Mouse (Mus musculus): ENCODE results near the gene Pank4. TPM values are rescaled to one million over a fixed set of nuclear protein-coding genes. Genes with fewer than 3 reads are reported as not detected.
A peak's percentile ranks its signal among the peaks of the same experiment; 100 is the strongest.

Pank4 gene
- polyA plus RNA-seq, 1 experiment: 21.0 TPM

DNA sequence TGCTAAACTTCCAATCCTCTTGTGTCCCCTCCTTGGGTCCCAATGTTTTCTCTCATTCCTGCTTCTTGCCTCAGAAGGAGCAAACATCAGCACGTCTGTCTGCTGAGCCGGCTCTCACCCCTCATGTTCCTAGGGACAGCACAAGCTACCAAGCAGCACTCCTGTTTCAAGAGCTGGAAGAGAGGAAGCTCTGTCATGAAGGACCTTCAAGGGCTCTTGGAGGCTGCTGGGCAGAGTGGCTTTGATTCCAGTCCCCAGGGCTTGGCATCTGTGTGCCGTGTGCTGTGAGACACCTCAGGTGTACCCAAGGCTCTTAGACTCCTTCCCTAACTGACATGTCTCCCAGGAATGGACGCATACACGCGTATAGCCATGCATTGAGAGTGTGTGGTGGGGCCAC, 17.2 kb downstream of the Pank4 start:
- peaks cover 4% of the 10 kb centered on the region for H3K27me3 ChIP-seq (ENCODE audit: control insufficient read depth, insufficient read depth, insufficient read length)
- no peak overlapping the region for H3K4me2 ChIP-seq (ENCODE audit: low read depth)
- H3K36me3 ChIP-seq (ENCODE audit: control insufficient read depth, insufficient read depth): no peaks in the 10 kb centered on the region
- no peak overlapping the region for H3ac ChIP-seq (ENCODE audit: control insufficient read depth, insufficient read length)
- no peaks in the 10 kb centered on the region for H3K79me2 ChIP-seq (ENCODE audit: control insufficient read depth, insufficient read depth)
- no peak for TF ChIP-seq REST (IDR thresholded peaks at IDR 0.05; ENCODE audit: insufficient read depth, insufficient read length)
- TF ChIP-seq MYOG (IDR thresholded peaks at IDR 0.05; ENCODE audit: control insufficient read depth in 1 of 3, insufficient read depth in 1 of 3, insufficient read length in 2 of 3, low read depth in 2 of 3): no peak
- no peak for TF ChIP-seq CEBPB (IDR thresholded peaks at IDR 0.05; ENCODE audit: insufficient read depth, poor library complexity, severe bottlenecking)
- TF ChIP-seq TCF3 (IDR thresholded peaks at IDR 0.05; ENCODE audit: insufficient read length, low read depth): no peak
- no peak for TF ChIP-seq MAX (IDR thresholded peaks at IDR 0.05; ENCODE audit: low read depth)
- no peak for TF ChIP-seq POLR2AphosphoS2 (IDR thresholded peaks at IDR 0.05; ENCODE audit: insufficient read length, low read depth)
- TF ChIP-seq E2F4 (IDR thresholded peaks at IDR 0.05; ENCODE audit: insufficient read depth): no peak
- no peak for TF ChIP-seq MYOD1 (IDR thresholded peaks at IDR 0.05; ENCODE audit: control insufficient read depth in 1 of 3, insufficient read length in 2 of 3, low read depth in 2 of 3)
- no peak for TF ChIP-seq POLR2A (IDR thresholded peaks at IDR 0.05; ENCODE audit: insufficient read length, low read depth)
- H3K4me3 ChIP-seq: no peak overlapping the region

DNA sequence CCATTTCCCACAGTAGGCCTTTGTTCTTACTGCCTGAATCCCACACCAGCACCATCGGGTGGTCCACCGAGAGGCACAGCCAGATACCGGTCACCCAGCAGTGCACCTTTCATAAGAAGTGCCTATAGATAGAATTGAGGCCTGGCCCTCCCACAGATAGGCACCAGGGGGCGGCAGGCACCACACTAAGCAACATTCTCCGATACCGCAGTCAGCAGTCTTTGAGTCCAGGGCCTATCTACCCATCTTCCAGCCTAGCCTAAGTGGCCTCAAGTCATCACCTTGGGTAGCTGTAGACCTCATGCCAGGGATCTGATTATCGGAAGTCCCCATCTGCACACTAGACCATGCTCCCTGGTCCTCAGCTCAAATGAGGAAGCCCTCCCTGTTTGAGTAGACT, 17.6 kb downstream of the Pank4 start:
- TF ChIP-seq TCF3 (IDR thresholded peaks at IDR 0.05; ENCODE audit: insufficient read length, low read depth): no peak
- no peak for TF ChIP-seq SRF (IDR thresholded peaks at IDR 0.05; ENCODE audit: control insufficient read depth, insufficient read length, low read depth)
- no peak for TF ChIP-seq MYOD1 (IDR thresholded peaks at IDR 0.05; ENCODE audit: control insufficient read depth in 1 of 3, insufficient read length in 2 of 3, low read depth in 2 of 3)
- no peak for TF ChIP-seq MYOG (IDR thresholded peaks at IDR 0.05; ENCODE audit: control insufficient read depth in 1 of 3, insufficient read depth in 1 of 3, insufficient read length in 2 of 3, low read depth in 2 of 3)
- no peak for TF ChIP-seq E2F4 (IDR thresholded peaks at IDR 0.05; ENCODE audit: insufficient read depth)
- no peak for TF ChIP-seq MAX (IDR thresholded peaks at IDR 0.05; ENCODE audit: low read depth)
- no peak for TF ChIP-seq CEBPB (IDR thresholded peaks at IDR 0.05; ENCODE audit: insufficient read depth, poor library complexity, severe bottlenecking)
- no peak for TF ChIP-seq TCF12 (IDR thresholded peaks at IDR 0.05; ENCODE audit: insufficient read depth, poor library complexity, severe bottlenecking)
- TF ChIP-seq USF1 (IDR thresholded peaks at IDR 0.05; ENCODE audit: low read depth): no peak
- TF ChIP-seq POLR2A (IDR thresholded peaks at IDR 0.05; ENCODE audit: insufficient read length, low read depth): no peak
- TF ChIP-seq REST (IDR thresholded peaks at IDR 0.05; ENCODE audit: insufficient read depth, insufficient read length): no peak
- TF ChIP-seq POLR2AphosphoS2 (IDR thresholded peaks at IDR 0.05; ENCODE audit: insufficient read length, low read depth): no peak
- Histone ChIP-seq H3ac (ENCODE audit: control insufficient read depth, insufficient read length) (no peak overlapping the region), H3K27me3 (ENCODE audit: control insufficient read depth, insufficient read depth, insufficient read length) (peaks cover 9% of the 10 kb centered on the region), H3K36me3 (ENCODE audit: control insufficient read depth, insufficient read depth) (no peaks in the 10 kb centered on the region), H3K4me2 (ENCODE audit: low read depth) (no peak overlapping the region), H3K79me2 (ENCODE audit: control insufficient read depth, insufficient read depth) (no peaks in the 10 kb centered on the region), H3K4me3 (no peak overlapping the region)

DNA sequence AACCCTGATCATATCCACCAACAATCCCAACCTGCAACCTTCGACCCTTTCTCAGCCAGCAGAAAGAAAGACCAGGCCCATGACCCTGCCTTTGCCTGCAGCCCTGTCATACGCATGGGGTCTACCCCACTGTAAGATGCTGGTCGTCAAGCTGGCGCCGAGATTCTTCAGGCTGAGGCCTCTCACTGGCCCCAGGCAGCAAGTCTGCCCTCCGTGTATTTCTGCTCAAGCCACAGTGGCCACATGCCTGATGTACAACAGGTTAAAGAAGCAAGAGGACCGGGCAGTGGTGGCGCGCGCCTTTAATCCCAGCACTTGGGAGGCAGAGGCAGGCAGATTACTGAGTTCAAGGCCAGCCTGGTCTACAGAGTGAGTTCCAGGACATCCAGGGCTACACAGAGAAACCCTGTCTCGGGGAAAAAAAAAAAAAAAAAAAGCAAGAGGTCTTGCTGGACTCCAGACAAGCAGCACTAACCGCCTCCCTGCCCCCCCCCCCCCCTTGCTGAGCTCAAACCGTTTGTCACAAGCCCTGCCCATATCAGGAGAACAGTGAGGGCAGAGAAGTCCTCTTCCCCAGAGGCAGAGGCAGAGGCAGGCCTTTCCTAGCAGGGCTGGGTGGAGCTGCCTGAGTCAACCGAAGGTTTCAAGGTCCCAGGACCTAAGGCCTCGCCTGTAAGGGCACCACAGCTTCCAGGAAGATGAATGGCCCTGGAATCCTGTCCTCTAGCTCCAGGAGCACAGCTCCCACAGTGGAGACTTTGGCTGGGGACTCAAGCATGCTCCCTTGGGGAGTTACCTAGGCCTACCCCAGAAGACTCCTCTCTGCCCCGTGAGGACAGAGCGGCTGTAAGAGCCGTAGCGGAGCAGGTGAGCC, 18.6 kb downstream of the Pank4 start:
- Histone ChIP-seq H3K27me3 (ENCODE audit: control insufficient read depth, insufficient read depth, insufficient read length) (peaks cover 18% of the 10 kb centered on the region), H3K4me3 (no peak overlapping the region), H3ac (ENCODE audit: control insufficient read depth, insufficient read length) (no peak overlapping the region), H3K79me2 (ENCODE audit: control insufficient read depth, insufficient read depth) (no peaks in the 10 kb centered on the region), H3K4me2 (ENCODE audit: low read depth) (no peak overlapping the region), H3K36me3 (ENCODE audit: control insufficient read depth, insufficient read depth) (no peaks in the 10 kb centered on the region)
- TF ChIP-seq CEBPB (IDR thresholded peaks at IDR 0.05; ENCODE audit: insufficient read depth, poor library complexity, severe bottlenecking) (no peak), E2F4 (IDR thresholded peaks at IDR 0.05; ENCODE audit: insufficient read depth) (no peak), TCF12 (IDR thresholded peaks at IDR 0.05; ENCODE audit: insufficient read depth, poor library complexity, severe bottlenecking) (no peak), POLR2AphosphoS2 (IDR thresholded peaks at IDR 0.05; ENCODE audit: insufficient read length, low read depth) (peak; percentile 69), SRF (IDR thresholded peaks at IDR 0.05; ENCODE audit: control insufficient read depth, insufficient read length, low read depth) (no peak), MYOG (IDR thresholded peaks at IDR 0.05; ENCODE audit: control insufficient read depth in 1 of 3, insufficient read depth in 1 of 3, insufficient read length in 2 of 3, low read depth in 2 of 3) (no peak), USF1 (IDR thresholded peaks at IDR 0.05; ENCODE audit: low read depth) (no peak)

DNA sequence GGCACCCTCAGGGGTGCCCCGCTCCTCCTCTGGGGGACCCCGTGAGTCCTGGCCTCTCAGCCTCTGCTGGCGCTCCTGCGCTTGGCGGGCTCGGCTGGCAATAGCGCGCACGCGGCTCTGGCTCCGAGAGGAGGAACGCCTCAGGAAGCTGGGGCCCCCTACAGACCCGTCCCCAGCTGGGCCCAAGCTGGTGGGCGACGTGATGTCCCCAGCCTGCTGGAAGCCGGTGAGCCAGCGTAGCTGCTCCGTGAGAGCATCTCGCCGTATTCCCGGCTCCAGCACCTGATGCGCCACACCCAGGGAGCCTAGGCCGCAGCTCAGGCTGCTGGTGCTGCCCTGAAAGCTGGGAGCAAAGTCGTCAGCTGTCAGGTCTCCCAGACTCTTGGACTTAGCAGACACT, 19.8 kb downstream of the Pank4 start:
- no peak overlapping the region for H3K4me2 ChIP-seq (ENCODE audit: low read depth)
- no peaks in the 10 kb centered on the region for H3K79me2 ChIP-seq (ENCODE audit: control insufficient read depth, insufficient read depth)
- H3ac ChIP-seq (ENCODE audit: control insufficient read depth, insufficient read length): no peak overlapping the region
- TF ChIP-seq TCF3 (IDR thresholded peaks at IDR 0.05; ENCODE audit: insufficient read length, low read depth): no peak
- TF ChIP-seq SRF (IDR thresholded peaks at IDR 0.05; ENCODE audit: control insufficient read depth, insufficient read length, low read depth): no peak
- no peak for TF ChIP-seq MYOG (IDR thresholded peaks at IDR 0.05; ENCODE audit: control insufficient read depth in 1 of 3, insufficient read depth in 1 of 3, insufficient read length in 2 of 3, low read depth in 2 of 3)
- no peak for TF ChIP-seq CEBPB (IDR thresholded peaks at IDR 0.05; ENCODE audit: insufficient read depth, poor library complexity, severe bottlenecking)
- TF ChIP-seq REST (IDR thresholded peaks at IDR 0.05; ENCODE audit: insufficient read depth, insufficient read length): no peak
- no peak for TF ChIP-seq MYOD1 (IDR thresholded peaks at IDR 0.05; ENCODE audit: control insufficient read depth in 1 of 3, insufficient read length in 2 of 3, low read depth in 2 of 3)
- no peak for TF ChIP-seq POLR2AphosphoS2 (IDR thresholded peaks at IDR 0.05; ENCODE audit: insufficient read length, low read depth)
- TF ChIP-seq USF1 (IDR thresholded peaks at IDR 0.05; ENCODE audit: low read depth): no peak
- TF ChIP-seq MAX (IDR thresholded peaks at IDR 0.05; ENCODE audit: low read depth): no peak
- no peak for TF ChIP-seq POLR2A (IDR thresholded peaks at IDR 0.05; ENCODE audit: insufficient read length, low read depth)
- no peak for TF ChIP-seq TCF12 (IDR thresholded peaks at IDR 0.05; ENCODE audit: insufficient read depth, poor library complexity, severe bottlenecking)
- no peak for TF ChIP-seq E2F4 (IDR thresholded peaks at IDR 0.05; ENCODE audit: insufficient read depth)
- H3K36me3 ChIP-seq (ENCODE audit: control insufficient read depth, insufficient read depth): no peaks in the 10 kb centered on the region
- no peak overlapping the region for H3K4me3 ChIP-seq
- peaks cover 31% of the 10 kb centered on the region for H3K27me3 ChIP-seq (ENCODE audit: control insufficient read depth, insufficient read depth, insufficient read length)
